Mouse (Mus musculus) splenic B cell, adult 2 months (primary cell): ENCODE results near the gene Creld1.
A peak's percentile ranks its signal among the peaks of the same experiment; 100 is the strongest.

ENCODE experiments used
- DNase-seq: peaks from one replicate; pipeline ENCODE4 v3.0.0-alpha.2; 2011; ENCODE audit warnings: low read depth, low spot score
- H3K27me3 ChIP-seq: 2 replicates; pipeline ENCODE4 v1.6.1; 2012; ENCODE audit warnings: mild to moderate bottlenecking, low read length, moderate library complexity, mixed read lengths; ENCODE audit not compliant: control insufficient read depth, poor library complexity, insufficient read depth, severe bottlenecking
- H3K36me3 ChIP-seq: 2 replicates; pipeline ENCODE4 v1.6.1; 2012; ENCODE audit warnings: mild to moderate bottlenecking, low read length, moderate library complexity, mixed read lengths; ENCODE audit not compliant: control insufficient read depth, poor library complexity, insufficient read depth, severe bottlenecking

Gene Creld1

GRCm38 (mm10) chr6:113483100-113483615, at the start of gene Creld1:
Gene Creld1 (plus strand): TSS chr6:113483297.
- peak; percentile 95 for DNase-seq
- H3K27me3 ChIP-seq: no peaks in the 10 kb centered on the region
- H3K36me3 ChIP-seq: no peaks in the 10 kb centered on the region

DNA sequence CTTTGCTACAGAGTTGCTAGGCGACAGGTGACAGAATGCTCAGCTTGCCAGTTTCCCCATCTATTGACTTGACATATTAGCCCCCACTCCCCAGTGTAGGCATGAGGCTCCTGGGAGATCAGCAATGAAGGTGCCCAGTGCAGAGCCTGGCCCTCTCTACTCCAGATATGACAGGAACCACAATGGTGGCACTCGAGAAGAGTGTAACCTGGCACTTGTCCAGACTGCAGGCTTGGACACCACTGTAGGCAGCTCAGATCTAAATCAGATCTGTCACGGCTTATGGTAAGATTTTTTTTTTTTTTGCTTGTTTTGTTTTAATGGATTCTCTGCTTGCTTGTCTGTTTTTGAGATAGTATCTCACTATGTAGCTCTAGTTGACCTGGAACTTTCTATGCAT, 49.4 kb upstream of the Creld1 start:
- no peaks in the 10 kb centered on the region for H3K36me3 ChIP-seq
- H3K27me3 ChIP-seq: no peaks in the 10 kb centered on the region
- DNase-seq: no peak

DNA sequence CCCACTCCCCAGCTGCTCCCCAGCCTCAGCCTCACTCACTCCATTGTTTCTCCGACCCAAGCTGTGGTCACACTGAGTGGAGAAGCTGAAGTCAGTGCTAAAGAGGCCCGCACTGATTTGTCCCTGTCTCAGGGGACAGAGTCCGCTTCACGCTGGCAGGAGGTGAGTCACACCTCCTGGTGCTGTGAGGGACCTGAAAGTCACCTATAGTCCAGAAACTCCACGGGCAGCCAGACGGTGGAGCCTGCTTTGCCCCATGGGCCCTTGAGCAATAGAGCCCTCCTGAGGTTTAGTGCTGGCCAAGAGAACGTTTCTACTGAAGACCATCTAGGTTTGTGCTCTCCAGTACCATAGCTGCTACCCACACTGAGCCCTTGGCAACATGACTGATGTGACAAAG, 48.4 kb upstream of the Creld1 start:
- Histone ChIP-seq H3K27me3 (no peaks in the 10 kb centered on the region), H3K36me3 (no peaks in the 10 kb centered on the region)
- DNase-seq: no peak

DNA sequence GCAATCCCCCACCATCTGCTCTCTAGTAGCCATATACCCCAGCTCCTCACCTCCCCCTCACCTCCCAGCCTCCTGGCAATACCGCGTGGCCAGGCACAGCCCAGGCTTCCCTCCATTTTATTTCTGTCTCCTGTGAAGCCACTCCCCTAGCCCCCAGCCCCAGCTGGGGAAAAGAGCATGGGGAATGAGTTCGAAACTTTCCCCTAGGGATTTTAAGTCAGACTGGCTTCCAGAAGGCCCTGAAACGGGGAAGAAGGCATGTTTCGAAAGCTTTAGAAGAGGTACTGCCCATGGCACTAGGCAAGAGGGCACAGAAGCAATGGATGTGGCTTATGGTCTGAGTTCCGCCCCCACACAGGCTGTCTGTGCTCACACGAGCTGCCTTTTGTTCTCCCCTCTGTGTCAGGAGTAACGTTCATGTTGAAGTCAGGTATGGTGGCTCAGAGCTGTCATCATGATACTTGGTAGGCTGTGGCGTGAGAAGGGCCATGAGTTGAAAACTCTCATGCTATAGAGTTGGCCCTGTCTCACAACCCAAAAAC, 47.4 kb upstream of the Creld1 start, which contains the start of gene Cidec:
Gene Cidec (minus strand): TSS at position 97 of the 542 bp plus-strand sequence.
- no peaks in the 10 kb centered on the region for H3K36me3 ChIP-seq
- no peak for DNase-seq
- H3K27me3 ChIP-seq: no peaks in the 10 kb centered on the region

DNA sequence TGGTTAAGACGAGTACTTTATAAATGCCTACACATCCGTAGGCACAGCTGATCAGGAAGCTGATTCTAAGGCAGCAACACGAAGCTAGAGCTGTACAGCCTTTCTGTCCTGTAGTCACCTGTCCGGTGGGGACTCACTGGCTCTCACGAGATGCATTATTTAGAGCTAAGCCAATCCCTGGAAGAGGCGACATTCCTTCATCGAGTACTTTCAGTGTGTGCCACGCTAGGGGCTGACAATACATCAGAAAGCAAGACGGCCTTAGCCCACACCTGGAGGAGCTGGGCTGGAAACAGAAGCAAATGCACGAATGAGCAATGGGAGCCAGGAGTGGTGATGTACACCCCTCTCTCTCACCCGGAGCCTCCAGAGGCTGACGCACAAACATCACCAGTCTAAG, 46.0 kb upstream of the Creld1 start:
- Histone ChIP-seq H3K27me3 (no peaks in the 10 kb centered on the region), H3K36me3 (no peaks in the 10 kb centered on the region)
- DNase-seq: no peak

GRCm38 (mm10) chr6:113438721-113439430, 44.2 kb upstream of the Creld1 start:
- no peaks in the 10 kb centered on the region for H3K36me3 ChIP-seq
- no peak for DNase-seq
- H3K27me3 ChIP-seq: no peaks in the 10 kb centered on the region

DNA sequence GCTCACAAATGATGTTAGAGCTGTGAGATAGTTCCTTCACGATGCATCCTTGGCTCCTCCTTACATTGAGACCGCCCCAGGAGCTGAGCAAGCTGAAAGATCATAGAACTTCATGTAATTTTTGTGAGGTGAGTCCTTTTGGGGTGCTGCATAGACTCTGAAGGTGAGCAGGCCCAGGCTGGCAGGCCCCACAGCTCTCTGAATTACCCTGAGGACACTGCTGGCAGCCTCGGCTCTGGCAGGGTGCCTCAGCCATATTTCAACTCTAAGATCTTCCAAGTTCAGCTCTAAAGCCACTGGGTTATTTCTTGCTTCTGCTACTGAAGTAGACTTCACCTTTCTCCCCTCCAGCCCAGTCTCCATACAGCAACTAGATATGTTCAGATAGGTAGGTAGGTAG, 42.4 kb upstream of the Creld1 start:
- Histone ChIP-seq H3K27me3 (no peaks in the 10 kb centered on the region), H3K36me3 (no peaks in the 10 kb centered on the region)
- no peak for DNase-seq

GRCm38 (mm10) chr6:113441147-113441680, 41.9 kb upstream of the Creld1 start:
- H3K27me3 ChIP-seq: no peaks in the 10 kb centered on the region
- H3K36me3 ChIP-seq: no peaks in the 10 kb centered on the region
- DNase-seq: peak; percentile 91

DNA sequence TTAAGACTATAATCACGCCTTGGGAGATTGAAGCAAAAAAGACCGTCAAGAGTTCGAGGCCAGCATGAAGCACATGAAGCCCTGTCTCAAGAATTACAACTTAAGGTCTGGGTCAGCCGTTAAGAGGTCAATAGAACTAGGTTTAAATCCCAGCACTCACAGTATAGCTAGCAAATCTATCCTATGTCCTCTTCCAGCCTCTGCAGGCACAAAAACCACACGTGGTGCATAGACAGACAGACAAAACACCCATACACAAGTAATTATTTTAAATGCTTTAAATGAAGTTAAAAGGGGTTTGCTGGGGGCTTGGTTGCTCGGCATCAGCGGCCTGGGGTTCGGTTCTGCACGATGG, 41.0 kb upstream of the Creld1 start:
- DNase-seq: no peak
- H3K27me3 ChIP-seq: no peaks in the 10 kb centered on the region
- H3K36me3 ChIP-seq: no peaks in the 10 kb centered on the region; the same call in 1 of the 2 replicates

DNA sequence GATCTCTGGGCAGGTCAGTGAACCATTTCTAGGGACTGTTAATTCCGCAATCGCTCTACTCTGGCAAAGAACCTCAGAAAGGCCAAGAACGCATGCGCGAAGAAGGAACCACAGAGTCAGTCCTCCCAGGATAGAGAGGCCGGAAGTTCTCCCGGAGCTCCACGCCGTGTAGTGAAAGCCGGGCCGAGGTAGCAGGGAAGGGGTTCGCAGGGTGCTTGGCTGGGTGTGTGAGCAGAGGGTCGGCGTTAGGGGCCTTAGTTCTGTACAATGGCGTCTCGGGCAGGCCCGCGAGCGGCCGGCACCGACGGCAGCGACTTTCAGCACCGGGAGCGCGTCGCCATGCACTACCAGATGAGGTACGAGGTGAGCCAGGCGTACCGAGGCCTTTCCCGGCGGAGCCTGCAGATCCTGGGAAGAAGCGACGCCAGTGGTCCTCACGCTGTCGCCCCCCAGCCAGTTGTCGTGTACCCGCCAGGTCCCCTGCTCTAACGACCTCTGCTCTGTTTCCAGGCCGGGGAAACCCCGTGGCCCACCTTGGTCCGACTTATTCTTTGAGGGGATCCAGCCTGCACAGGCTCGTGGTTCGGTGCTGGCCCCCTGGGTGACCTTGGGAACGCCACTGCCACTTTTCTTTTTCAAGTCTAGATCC, 40.5 kb upstream of the Creld1 start, which contains the start of gene Jagn1:
Gene Jagn1 (plus strand): TSS at position 128 of the 649 bp plus-strand sequence.
- H3K36me3 ChIP-seq: peaks cover under 1% of the 10 kb centered on the region; the same call in 1 of the 2 replicates
- no peaks in the 10 kb centered on the region for H3K27me3 ChIP-seq
- peak; percentile 93 for DNase-seq

DNA sequence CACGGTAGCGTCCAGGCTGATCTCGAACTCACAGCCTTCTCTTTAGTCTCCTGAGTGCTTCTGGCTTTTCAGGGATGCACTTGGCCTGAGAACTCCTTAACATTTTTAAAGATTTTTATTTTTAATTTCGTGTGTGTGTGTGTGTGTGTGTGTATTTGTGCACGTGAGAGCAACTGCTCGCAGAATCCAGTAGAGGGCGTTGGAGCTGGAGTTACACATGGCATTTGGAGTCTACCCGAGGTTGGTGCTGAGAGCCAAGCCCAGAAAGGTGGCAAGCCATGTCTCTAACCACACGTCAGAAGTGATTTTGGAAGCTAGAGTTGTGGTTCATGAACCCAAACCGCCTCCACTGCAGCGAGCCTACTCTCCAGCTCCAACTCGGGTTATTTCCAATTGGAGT, 40.0 kb upstream of the Creld1 start:
- peak; percentile 50 for DNase-seq
- peaks cover 2% of the 10 kb centered on the region; the same call in 1 of the 2 replicates for H3K36me3 ChIP-seq
- H3K27me3 ChIP-seq: no peaks in the 10 kb centered on the region

DNA sequence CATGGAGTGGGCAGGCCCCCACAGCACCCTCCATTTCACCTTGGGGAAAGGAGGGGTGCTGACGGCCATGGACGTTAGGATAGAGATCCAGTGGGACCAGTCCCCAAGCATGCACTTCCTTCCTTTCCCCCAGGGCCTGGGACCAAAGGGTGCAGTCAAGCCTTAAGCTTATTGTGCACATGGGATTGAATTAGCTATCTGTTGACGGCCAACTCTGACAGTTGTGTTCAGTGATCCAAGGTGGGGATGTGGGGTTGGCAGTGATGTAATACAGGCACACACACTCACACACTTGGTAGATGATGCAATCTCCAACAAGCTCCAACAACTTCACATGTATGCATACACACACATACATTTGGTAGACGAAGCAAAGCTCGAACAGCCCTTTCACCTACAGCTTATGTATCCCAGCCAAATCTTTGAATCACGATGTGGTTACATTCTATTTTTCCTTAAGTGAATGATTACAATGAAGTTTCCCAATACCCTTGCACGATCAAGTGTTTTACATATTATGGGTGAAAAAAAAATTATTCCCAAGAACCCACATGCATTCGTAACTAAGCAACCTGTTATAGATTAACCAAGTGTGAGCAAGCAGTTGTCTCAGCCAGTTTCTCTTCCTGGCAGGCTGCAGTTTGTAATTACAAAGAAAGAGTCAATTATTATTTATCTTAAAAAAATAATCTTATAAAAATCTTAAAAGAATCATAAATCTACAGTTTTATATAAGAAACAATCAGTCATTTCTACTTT, 38.7 kb upstream of the Creld1 start:
- DNase-seq: no peak
- no peaks in the 10 kb centered on the region for H3K27me3 ChIP-seq
- H3K36me3 ChIP-seq: peaks cover 2% of the 10 kb centered on the region; the same call in 1 of the 2 replicates

DNA sequence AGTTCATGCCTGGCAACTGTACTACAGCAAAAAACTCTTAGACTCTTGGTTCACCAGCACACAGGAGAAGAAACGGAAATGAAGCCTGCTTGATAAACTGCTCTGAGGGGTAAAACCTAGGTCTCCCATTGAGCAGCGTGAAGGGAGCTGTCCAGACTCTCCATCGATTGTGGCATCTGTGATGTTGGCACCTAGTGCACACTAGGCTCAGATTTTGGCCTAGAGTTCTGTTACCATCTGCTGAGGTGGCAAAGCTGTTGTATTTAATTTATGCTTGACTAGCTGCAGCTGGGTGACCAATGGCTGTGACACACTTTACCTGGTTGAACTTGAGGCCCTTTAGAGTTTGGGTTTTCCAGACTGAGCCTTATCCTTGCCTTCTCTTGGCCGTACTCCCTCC, 35.5 kb upstream of the Creld1 start:
- Histone ChIP-seq H3K27me3 (no peaks in the 10 kb centered on the region), H3K36me3 (peaks cover 2% of the 10 kb centered on the region; the same call in 1 of the 2 replicates)
- no peak for DNase-seq

DNA sequence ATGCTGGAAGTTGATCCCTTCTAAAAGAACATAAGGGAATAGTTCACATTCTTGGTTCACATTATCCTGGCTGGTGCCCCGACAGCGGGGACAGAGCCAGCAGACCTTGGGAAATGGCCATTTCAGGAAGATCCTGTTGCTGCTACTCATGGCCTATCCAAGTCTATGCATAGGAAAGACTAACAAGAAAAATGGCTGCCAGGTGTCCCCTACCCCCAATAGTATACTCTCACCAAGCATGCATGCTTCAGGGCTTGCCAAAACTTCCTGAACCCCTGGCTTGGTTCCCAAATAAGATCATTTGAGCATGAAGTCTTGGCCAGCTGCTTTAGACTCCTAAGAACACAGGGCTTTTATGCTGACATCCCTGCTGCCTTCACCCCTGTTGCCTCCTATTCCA, 31.3 kb upstream of the Creld1 start:
- Histone ChIP-seq H3K27me3 (no peaks in the 10 kb centered on the region), H3K36me3 (peaks cover 2% of the 10 kb centered on the region; the same call in 1 of the 2 replicates)
- DNase-seq: no peak
